Mouse (Mus musculus) neural tube, embryonic 12.5 days (tissue): Measurements from ENCODE around the gene Adam11. TPM values are rescaled to one million over a fixed set of nuclear protein-coding genes. Genes with fewer than 3 reads are reported as not detected.

ENCODE experiments used
- ATAC-seq: fragments of 200-750 bp; cut with Nextera tagmentation; 2 replicates; pipeline ENCODE4 v1.8.0; 2017; ENCODE audit warnings: low read depth, mild to moderate bottlenecking, moderate TSS enrichment, moderate library complexity; ENCODE audit not compliant: low FRiP score
- H3K27ac ChIP-seq: fragments of 300-500 bp; sonication (generic); 2 replicates; pipeline ENCODE4 v1.5.1; 2016
- H3K27me3 ChIP-seq: fragments of 300-500 bp; sonication (generic); replicated peaks from 2 replicates; pipeline ENCODE4 v1.6.1; 2016; ENCODE audit warnings: mild to moderate bottlenecking
- H3K36me3 ChIP-seq: fragments of 300-500 bp; sonication (generic); 2 replicates; pipeline ENCODE4 v1.6.1; 2016; ENCODE audit warnings: mild to moderate bottlenecking
- H3K4me1 ChIP-seq: fragments of 300-500 bp; sonication (generic); 2 replicates; pipeline ENCODE4 v1.6.1; 2016
- H3K4me2 ChIP-seq: fragments of 300-500 bp; sonication (generic); replicated peaks from 2 replicates; pipeline ENCODE4 v1.6.1; 2016; ENCODE audit warnings: mild to moderate bottlenecking
- H3K4me3 ChIP-seq: fragments of 300-500 bp; sonication (generic); 2 replicates; pipeline ENCODE4 v1.5.1; 2016
- H3K9ac ChIP-seq: fragments of 300-500 bp; sonication (generic); 2 replicates; pipeline ENCODE4 v1.6.1; 2016; ENCODE audit warnings: mild to moderate bottlenecking
- H3K9me3 ChIP-seq: fragments of 300-500 bp; sonication (generic); 2 replicates; pipeline ENCODE4 v1.6.1; 2016; ENCODE audit warnings: mild to moderate bottlenecking
- WGBS: fragments of 180-500 bp; shearing (Covaris S2); methylation state at CpG from one replicate; pipeline ENCODE4 v1.1.7; 2016; 5-methylcytosine and 5-hydroxymethylcytosine counted together
- polyA plus RNA-seq: library from polyadenylated mRNA; unstranded; fragments of >200 nt; fragmentation: Nextera tagmentation; extraction: Ambion mirVana; gene quantifications from 2 replicates; pipeline ENCODE4 v1.2.1, GENCODE M21; 2016

The Adam11 gene
- polyA plus RNA-seq, 1 experiment from 2014 or later = 41.6 TPM

- no peaks in the 10 kb centered on the region for H3K36me3 ChIP-seq
- peaks cover 6% of the 10 kb centered on the region; the same call in 1 of the 2 replicates for H3K27me3 ChIP-seq
Measured at GRCm38 (mm10) chr11:102740634-102741033, 20.6 kb upstream of the Adam11 start.

GRCm38 (mm10) chr11:102741129-102741950 is 19.9 kb upstream of the Adam11 start:
- ATAC-seq = no peak
- Histone ChIP-seq H3K27ac (no peak overlapping the region), H3K9ac (no peak overlapping the region), H3K36me3 (no peaks in the 10 kb centered on the region), H3K4me2 (peak overlapping the region; percentile 30), H3K4me1 (peaks cover 17% of the 10 kb centered on the region), H3K4me3 (no peak overlapping the region), H3K27me3 (peaks cover 6% of the 10 kb centered on the region; the same call in 1 of the 2 replicates), H3K9me3 (no peaks in the 10 kb centered on the region)
- WGBS = 14% methylated on average over 22 of the region's 22 CpGs

More at GRCm38 (mm10) chr11:102740634-102741033, 20.6 kb upstream of the Adam11 start:
- Histone ChIP-seq H3K4me2 (no peak overlapping the region), H3K9ac (no peak overlapping the region), H3K9me3 (no peaks in the 10 kb centered on the region), H3K4me3 (no peak overlapping the region), H3K4me1 (peaks cover 17% of the 10 kb centered on the region), H3K27ac (no peak overlapping the region)
- ATAC-seq = no peak
- 49% methylated on average over 11 of the region's 11 CpGs for WGBS

GRCm38 (mm10) chr11:102742066-102742465 is 19.2 kb upstream of the Adam11 start:
- no peaks in the 10 kb centered on the region for H3K36me3 ChIP-seq
- H3K4me3 ChIP-seq = no peak overlapping the region
- H3K27ac ChIP-seq = no peak overlapping the region
- ATAC-seq = no peak
- H3K9me3 ChIP-seq = no peaks in the 10 kb centered on the region
- peaks cover 6% of the 10 kb centered on the region; the same call in 1 of the 2 replicates for H3K27me3 ChIP-seq
- 27% methylated on average over 7 of the region's 7 CpGs for WGBS
- H3K4me1 ChIP-seq = peaks cover 17% of the 10 kb centered on the region
- H3K4me2 ChIP-seq = no peak overlapping the region
- H3K9ac ChIP-seq = no peak overlapping the region

GRCm38 (mm10) chr11:102742843-102743242 is 18.4 kb upstream of the Adam11 start:
- no peaks in the 10 kb centered on the region for H3K9me3 ChIP-seq
- peaks cover 17% of the 10 kb centered on the region for H3K4me1 ChIP-seq
- H3K4me2 ChIP-seq = no peak overlapping the region
- no peaks in the 10 kb centered on the region for H3K36me3 ChIP-seq
- no peak overlapping the region for H3K27ac ChIP-seq
- WGBS = 83% methylated on average over 5 of the region's 5 CpGs
- no peak for ATAC-seq
- no peak overlapping the region for H3K9ac ChIP-seq
- peaks cover 6% of the 10 kb centered on the region; the same call in 1 of the 2 replicates for H3K27me3 ChIP-seq
- H3K4me3 ChIP-seq = no peak overlapping the region

GRCm38 (mm10) chr11:102744746-102745145 is 16.5 kb upstream of the Adam11 start:
- Histone ChIP-seq H3K4me2 (no peak overlapping the region), H3K4me3 (no peak overlapping the region), H3K36me3 (no peaks in the 10 kb centered on the region), H3K27ac (no peak overlapping the region), H3K4me1 (peaks cover 11% of the 10 kb centered on the region; the same call in 1 of the 2 replicates), H3K27me3 (no peaks in the 10 kb centered on the region), H3K9ac (no peak overlapping the region), H3K9me3 (no peaks in the 10 kb centered on the region)
- 93% methylated on average over 3 of the region's 3 CpGs for WGBS
- no peak for ATAC-seq

- Histone ChIP-seq H3K27ac (no peak overlapping the region), H3K27me3 (no peaks in the 10 kb centered on the region; the same call in 1 of the 2 replicates), H3K9ac (no peak overlapping the region), H3K36me3 (no peaks in the 10 kb centered on the region), H3K4me1 (peaks cover 6% of the 10 kb centered on the region), H3K4me2 (no peak overlapping the region), H3K9me3 (no peaks in the 10 kb centered on the region), H3K4me3 (no peak overlapping the region)
- WGBS = 67% methylated on average over 1 of the region's 1 CpGs
- ATAC-seq = no peak
Measured at GRCm38 (mm10) chr11:102747866-102748265, 13.4 kb upstream of the Adam11 start.

- ATAC-seq = no peak
- no peak overlapping the region for H3K4me3 ChIP-seq
- H3K9ac ChIP-seq = no peak overlapping the region
- H3K4me1 ChIP-seq = peaks cover 11% of the 10 kb centered on the region
- no peaks in the 10 kb centered on the region for H3K9me3 ChIP-seq
- no peaks in the 10 kb centered on the region for H3K36me3 ChIP-seq
- no peaks in the 10 kb centered on the region; the same call in 1 of the 2 replicates for H3K27me3 ChIP-seq
- H3K27ac ChIP-seq = no peak overlapping the region
- WGBS = 88% methylated on average over 4 of the region's 4 CpGs
- no peak overlapping the region for H3K4me2 ChIP-seq
Measured at GRCm38 (mm10) chr11:102748381-102748780, 12.9 kb upstream of the Adam11 start.

- H3K27me3 ChIP-seq = no peaks in the 10 kb centered on the region; the same call in 1 of the 2 replicates
- no peak overlapping the region for H3K9ac ChIP-seq
- 80% methylated on average over 2 of the region's 2 CpGs for WGBS
- H3K9me3 ChIP-seq = no peaks in the 10 kb centered on the region
- no peak overlapping the region for H3K27ac ChIP-seq
- H3K4me3 ChIP-seq = no peak overlapping the region
- ATAC-seq = no peak
- H3K4me2 ChIP-seq = no peak overlapping the region
- peaks cover 24% of the 10 kb centered on the region for H3K4me1 ChIP-seq
- H3K36me3 ChIP-seq = no peaks in the 10 kb centered on the region
Measured at GRCm38 (mm10) chr11:102749712-102750111, 11.5 kb upstream of the Adam11 start.

- H3K27me3 ChIP-seq = no peaks in the 10 kb centered on the region; the same call in 1 of the 2 replicates
- H3K4me1 ChIP-seq = peaks cover 28% of the 10 kb centered on the region
- H3K4me3 ChIP-seq = no peak overlapping the region
- 0 out of 2 replicates have a peak overlapping the region, but pooled peaks have one; percentile 44 for H3K4me2 ChIP-seq
- peak overlapping the region; percentile 42 for H3K27ac ChIP-seq
- WGBS = 70% methylated on average over 13 of the region's 13 CpGs
- H3K9ac ChIP-seq = no peak overlapping the region
- no peaks in the 10 kb centered on the region for H3K9me3 ChIP-seq
- ATAC-seq = peak; percentile 49
- H3K36me3 ChIP-seq = no peaks in the 10 kb centered on the region
Measured at GRCm38 (mm10) chr11:102752896-102753590, 8.2 kb upstream of the Adam11 start.

- Histone ChIP-seq H3K27me3 (no peaks in the 10 kb centered on the region; the same call in 1 of the 2 replicates), H3K36me3 (no peaks in the 10 kb centered on the region), H3K4me2 (peak overlapping the region; percentile 44), H3K27ac (peak overlapping the region; percentile 42), H3K4me3 (no peak overlapping the region), H3K9ac (0 out of 2 replicates have a peak overlapping the region, but pooled peaks have one; percentile 6), H3K9me3 (no peaks in the 10 kb centered on the region), H3K4me1 (peaks cover 28% of the 10 kb centered on the region)
- 45% methylated on average over 18 of the region's 18 CpGs for WGBS
- peak; percentile 65 for ATAC-seq
Measured at GRCm38 (mm10) chr11:102753591-102754324, 7.5 kb upstream of the Adam11 start.

- 29% methylated on average over 4 of the region's 4 CpGs for WGBS
- Histone ChIP-seq H3K27me3 (no peaks in the 10 kb centered on the region; the same call in 1 of the 2 replicates), H3K4me2 (peak overlapping the region; percentile 44), H3K4me3 (no peak overlapping the region), H3K9ac (0 out of 2 replicates have a peak overlapping the region, but pooled peaks have one; percentile 6), H3K9me3 (no peaks in the 10 kb centered on the region), H3K27ac (no peak overlapping the region), H3K4me1 (peaks cover 28% of the 10 kb centered on the region), H3K36me3 (no peaks in the 10 kb centered on the region)
- no peak for ATAC-seq
Measured at GRCm38 (mm10) chr11:102754416-102754815, 6.8 kb upstream of the Adam11 start.
